Mouse (Mus musculus): ENCODE results near the gene Ccdc152. TPM values are rescaled to one million over a fixed set of nuclear protein-coding genes. Genes with fewer than 3 reads are reported as not detected.

The Ccdc152 gene
- total RNA-seq, 1 experiment, result 0.76 TPM

DNA sequence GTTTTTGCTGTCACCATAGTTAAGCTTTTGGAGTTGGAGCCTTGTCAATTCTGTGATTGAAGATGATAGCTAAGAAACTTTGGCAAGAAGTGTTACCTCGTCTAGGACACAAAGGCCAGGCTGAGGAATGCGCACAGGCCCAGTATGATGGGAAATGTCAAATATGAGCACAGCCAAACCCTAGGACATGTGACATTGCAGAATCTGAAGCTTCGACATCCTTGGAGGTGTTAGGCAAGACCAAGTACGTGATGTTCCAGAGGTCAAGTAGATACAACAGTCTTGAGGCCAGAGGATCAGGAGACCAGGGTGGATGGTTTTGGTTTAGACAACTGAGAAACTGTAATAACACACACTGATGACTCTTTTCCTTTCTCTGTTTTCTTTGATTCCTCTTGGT is 43.0 kb downstream of the Ccdc152 start:
- Histone ChIP-seq H3K4me3 (ENCODE audit: insufficient read depth in 1 of 2, low read depth in 1 of 2, low read length in 2 of 2, poor library complexity in 1 of 2, severe bottlenecking in 1 of 2) (no peak overlapping the region), H3K4me1 (ENCODE audit: control insufficient read depth in 2 of 2, insufficient read depth in 2 of 2, low read length in 2 of 2, poor library complexity in 1 of 2) (no peaks in the 10 kb centered on the region), H3K9me3 (ENCODE audit: control insufficient read depth, insufficient read depth, low read depth, low read length) (no peaks in the 10 kb centered on the region), H3K9ac (ENCODE audit: insufficient read depth, low read depth, low read length, poor library complexity, severe bottlenecking) (no peak overlapping the region), H3K36me3 (ENCODE audit: control insufficient read depth, insufficient read depth, low read length, poor library complexity, severe bottlenecking) (no peaks in the 10 kb centered on the region), H3K27ac (ENCODE audit: insufficient read depth, low read depth, low read length, poor library complexity, severe bottlenecking) (no peak overlapping the region)
- in situ Hi-C loops (cut with MboI; ENCODE audit: low sequenced_read_pairs in 2 of 2, unreplicated experiment in 2 of 2), result no loop called here
- TF ChIP-seq ZC3H11A (IDR thresholded peaks at IDR 0.05; ENCODE audit: borderline replicate concordance, low read depth, low read length) (no peak), ZNF384 (IDR thresholded peaks at IDR 0.05; ENCODE audit: low read depth, low read length) (no peak), MAFK (IDR thresholded peaks at IDR 0.05; ENCODE audit: insufficient read depth, low read depth, low read length) (no peak), HCFC1 (IDR thresholded peaks at IDR 0.05; ENCODE audit: borderline replicate concordance, insufficient read depth, low read length) (no peak), CHD2 (IDR thresholded peaks at IDR 0.05; ENCODE audit: low read depth, low read length) (no peak)
- no peak for DNase-seq (ENCODE audit: low read depth, low spot score)

GRCm38 (mm10) chr15:3259025-3259424 is 44.3 kb downstream of the Ccdc152 start:
- Histone ChIP-seq H3K4me1 (ENCODE audit: control insufficient read depth in 2 of 2, insufficient read depth in 2 of 2, low read length in 2 of 2, poor library complexity in 1 of 2) (no peaks in the 10 kb centered on the region), H3K36me3 (ENCODE audit: control insufficient read depth, insufficient read depth, low read length, poor library complexity, severe bottlenecking) (no peaks in the 10 kb centered on the region), H3K27ac (ENCODE audit: insufficient read depth, low read depth, low read length, poor library complexity, severe bottlenecking) (no peak overlapping the region), H3K4me3 (ENCODE audit: insufficient read depth in 1 of 2, low read depth in 1 of 2, low read length in 2 of 2, poor library complexity in 1 of 2, severe bottlenecking in 1 of 2) (no peak overlapping the region), H3K9ac (ENCODE audit: insufficient read depth, low read depth, low read length, poor library complexity, severe bottlenecking) (no peak overlapping the region), H3K9me3 (ENCODE audit: control insufficient read depth, insufficient read depth, low read depth, low read length) (no peaks in the 10 kb centered on the region)
- in situ Hi-C loops (cut with MboI; ENCODE audit: low sequenced_read_pairs in 2 of 2, unreplicated experiment in 2 of 2), result no loop called here
- no peak for DNase-seq (ENCODE audit: low read depth, low spot score)
- TF ChIP-seq CHD2 (IDR thresholded peaks at IDR 0.05; ENCODE audit: low read depth, low read length) (no peak), ZC3H11A (IDR thresholded peaks at IDR 0.05; ENCODE audit: borderline replicate concordance, low read depth, low read length) (no peak), HCFC1 (IDR thresholded peaks at IDR 0.05; ENCODE audit: borderline replicate concordance, insufficient read depth, low read length) (no peak)

GRCm38 (mm10) chr15:3251718-3252067 is 51.6 kb downstream of the Ccdc152 start:
- Histone ChIP-seq H3K36me3 (ENCODE audit: control insufficient read depth, insufficient read depth, low read length, poor library complexity, severe bottlenecking) (no peaks in the 10 kb centered on the region), H3K4me3 (ENCODE audit: insufficient read depth in 1 of 2, low read depth in 1 of 2, low read length in 2 of 2, poor library complexity in 1 of 2, severe bottlenecking in 1 of 2) (no peak overlapping the region), H3K9ac (ENCODE audit: insufficient read depth, low read depth, low read length, poor library complexity, severe bottlenecking) (no peak overlapping the region), H3K27ac (ENCODE audit: insufficient read depth, low read depth, low read length, poor library complexity, severe bottlenecking) (no peak overlapping the region), H3K9me3 (ENCODE audit: control insufficient read depth, insufficient read depth, low read depth, low read length) (no peaks in the 10 kb centered on the region), H3K4me1 (ENCODE audit: control insufficient read depth in 2 of 2, insufficient read depth in 2 of 2, low read length in 2 of 2, poor library complexity in 1 of 2) (peaks cover 0 to 2% of the 10 kb centered on the region in 2 experiments; a peak in 1 of 4 replicates)
- in situ Hi-C loops (cut with MboI; ENCODE audit: low sequenced_read_pairs in 2 of 2, unreplicated experiment in 2 of 2), result no loop called here
- TF ChIP-seq HCFC1 (IDR thresholded peaks at IDR 0.05; ENCODE audit: borderline replicate concordance, insufficient read depth, low read length), result no peak
- no peak for TF ChIP-seq MAFK (IDR thresholded peaks at IDR 0.05; ENCODE audit: insufficient read depth, low read depth, low read length)
- TF ChIP-seq CHD2 (IDR thresholded peaks at IDR 0.05; ENCODE audit: low read depth, low read length), result no peak
- no peak for TF ChIP-seq ZNF384 (IDR thresholded peaks at IDR 0.05; ENCODE audit: low read depth, low read length)
- no peak for TF ChIP-seq ZC3H11A (IDR thresholded peaks at IDR 0.05; ENCODE audit: borderline replicate concordance, low read depth, low read length)
- no peak for DNase-seq (ENCODE audit: low read depth, low spot score)

GRCm38 (mm10) chr15:3251031-3251717 is 52.2 kb downstream of the Ccdc152 start:
- Histone ChIP-seq H3K9me3 (ENCODE audit: control insufficient read depth, insufficient read depth, low read depth, low read length) (no peaks in the 10 kb centered on the region), H3K4me3 (ENCODE audit: insufficient read depth in 1 of 2, low read depth in 1 of 2, low read length in 2 of 2, poor library complexity in 1 of 2, severe bottlenecking in 1 of 2) (no peak overlapping the region), H3K36me3 (ENCODE audit: control insufficient read depth, insufficient read depth, low read length, poor library complexity, severe bottlenecking) (no peaks in the 10 kb centered on the region), H3K27ac (ENCODE audit: insufficient read depth, low read depth, low read length, poor library complexity, severe bottlenecking) (no peak overlapping the region), H3K4me1 (ENCODE audit: control insufficient read depth in 2 of 2, insufficient read depth in 2 of 2, low read length in 2 of 2, poor library complexity in 1 of 2) (peaks cover 0 to 2% of the 10 kb centered on the region in 2 experiments; a peak in 1 of 4 replicates), H3K9ac (ENCODE audit: insufficient read depth, low read depth, low read length, poor library complexity, severe bottlenecking) (no peak overlapping the region)
- no peak for TF ChIP-seq CHD2 (IDR thresholded peaks at IDR 0.05; ENCODE audit: low read depth, low read length)
- TF ChIP-seq ZNF384 (IDR thresholded peaks at IDR 0.05; ENCODE audit: low read depth, low read length), result no peak
- no peak for TF ChIP-seq HCFC1 (IDR thresholded peaks at IDR 0.05; ENCODE audit: borderline replicate concordance, insufficient read depth, low read length)
- no peak for TF ChIP-seq MAFK (IDR thresholded peaks at IDR 0.05; ENCODE audit: insufficient read depth, low read depth, low read length)
- no peak for TF ChIP-seq ZC3H11A (IDR thresholded peaks at IDR 0.05; ENCODE audit: borderline replicate concordance, low read depth, low read length)
- no peak for DNase-seq (ENCODE audit: low read depth, low spot score)
- in situ Hi-C loops (cut with MboI; ENCODE audit: low sequenced_read_pairs in 2 of 2, unreplicated experiment in 2 of 2), result no loop called here

Measured in ES-E14 (cell line).